Mouse (Mus musculus): ENCODE data around the gene Tmem54. TPM values are rescaled to one million over a fixed set of nuclear protein-coding genes. Genes with fewer than 3 reads are reported as not detected.

Gene Tmem54
- total and polyA plus RNA-seq, 2 experiments from 2014 or later: 0.19 TPM; not detected in 1

DNA sequence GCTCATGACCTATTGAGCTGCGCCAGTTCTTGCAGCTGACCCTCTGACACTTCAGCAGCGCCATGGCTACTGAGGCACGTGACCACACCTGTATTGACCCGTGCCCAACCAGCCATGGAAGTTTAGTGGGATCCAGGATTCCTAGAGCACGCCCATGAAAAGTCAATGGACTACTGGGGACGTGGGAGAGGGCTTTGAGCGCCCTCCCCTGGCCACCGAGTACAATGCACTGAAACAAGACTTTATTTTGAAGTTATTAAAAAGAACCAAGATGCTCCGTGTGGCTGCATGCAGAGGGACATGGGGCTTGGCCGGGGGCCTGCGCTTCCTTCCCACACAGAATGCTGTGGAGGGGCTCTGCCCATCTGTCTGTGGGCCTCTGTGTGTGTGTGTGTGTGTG lies 6.0 kb downstream of the Tmem54 start:
- ATAC-seq (no peak), DNase-seq (ENCODE audit: low spot score) (peak; percentile 48)
- Histone ChIP-seq H3K4me2 (ENCODE audit: low read depth, low read length) (no peak overlapping the region), H3K36me3 (ENCODE audit: insufficient read depth, low read length) (no peaks in the 10 kb centered on the region), H3K9me3 (ENCODE audit: low read length) (no peaks in the 10 kb centered on the region), H3K27ac (no peak overlapping the region), H3K9ac (replicated peaks; ENCODE audit: low read length) (no peak overlapping the region), H3K27me3 (ENCODE audit: insufficient read depth, low read length) (0 out of 2 replicates have a peak, but pooled peaks cover under 1% of the 10 kb centered on the region), H3K4me3 (ENCODE audit: low read length) (no peak overlapping the region), H3K4me1 (ENCODE audit: insufficient read depth, low read length) (peaks cover 7% of the 10 kb centered on the region; the same call in 1 of the 2 replicates)
- peak; percentile 68 for TF ChIP-seq CTCF (IDR thresholded peaks at IDR 0.05; ENCODE audit: low read depth)
- 54% methylated on average over 11 of the region's 11 CpGs for WGBS

GRCm38 (mm10) chr4:129112231-129112630 lies 6.9 kb downstream of the Tmem54 start:
- no peak for DNase-seq (ENCODE audit: low spot score)
- Histone ChIP-seq H3K36me3 (ENCODE audit: insufficient read depth, low read length) (no peaks in the 10 kb centered on the region), H3K4me2 (ENCODE audit: low read depth, low read length) (0 out of 2 replicates have a peak overlapping the region, but pooled peaks have one; percentile 10), H3K9ac (replicated peaks; ENCODE audit: low read length) (no peak overlapping the region), H3K27me3 (ENCODE audit: insufficient read depth, low read length) (no peaks in the 10 kb centered on the region), H3K4me1 (ENCODE audit: insufficient read depth, low read length) (peaks cover 5% of the 10 kb centered on the region; the same call in 1 of the 2 replicates), H3K4me3 (ENCODE audit: low read length) (no peak overlapping the region), H3K9me3 (ENCODE audit: low read length) (no peaks in the 10 kb centered on the region), H3K27ac (no peak overlapping the region)
- ATAC-seq: no peak
- TF ChIP-seq CTCF (IDR thresholded peaks at IDR 0.05; ENCODE audit: low read depth): no peak
- 37% methylated on average over 13 of the region's 13 CpGs for WGBS

GRCm38 (mm10) chr4:129113083-129113988 lies 8.0 kb downstream of the Tmem54 start:
- Histone ChIP-seq H3K9me3 (ENCODE audit: low read length) (no peaks in the 10 kb centered on the region), H3K27me3 (ENCODE audit: insufficient read depth, low read length) (no peaks in the 10 kb centered on the region), H3K4me2 (ENCODE audit: low read depth, low read length) (peak overlapping the region; percentile 21; the same call in 1 of the 2 replicates), H3K36me3 (ENCODE audit: insufficient read depth, low read length) (no peaks in the 10 kb centered on the region), H3K4me3 (ENCODE audit: low read length) (0 out of 2 replicates have a peak overlapping the region, but pooled peaks have one; percentile 1), H3K9ac (replicated peaks; ENCODE audit: low read length) (no peak overlapping the region), H3K27ac (no peak overlapping the region; the same call in 1 of the 2 replicates), H3K4me1 (ENCODE audit: insufficient read depth, low read length) (peaks cover 5% of the 10 kb centered on the region; the same call in 1 of the 2 replicates)
- TF ChIP-seq CTCF (IDR thresholded peaks at IDR 0.05; ENCODE audit: low read depth): peak; percentile 100
- DNase-seq (ENCODE audit: low spot score) (peak; percentile 95), ATAC-seq (peak; percentile 91)
- 26% methylated on average over 28 of the region's 28 CpGs for WGBS

DNA sequence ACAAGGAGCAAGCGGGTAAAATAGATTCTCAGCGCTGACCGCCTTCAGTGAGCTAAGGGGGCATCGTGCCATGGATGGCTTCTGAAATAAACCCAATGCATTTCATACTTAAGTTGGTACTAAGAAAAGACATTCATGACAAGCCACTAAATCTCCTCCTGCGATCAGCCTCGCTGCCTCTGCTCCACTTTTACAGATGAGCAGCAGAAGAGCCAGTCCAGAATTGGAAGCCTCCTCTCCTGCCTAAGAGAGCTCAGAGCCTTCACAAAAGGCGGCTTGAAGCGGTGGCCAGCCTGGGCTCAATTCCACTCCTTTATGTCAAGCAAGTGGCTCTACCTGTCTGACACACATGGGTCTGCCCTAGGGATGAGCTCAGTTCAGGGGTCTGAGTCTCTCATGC lies 11.4 kb downstream of the Tmem54 start:
- Histone ChIP-seq H3K4me2 (ENCODE audit: low read depth, low read length) (no peak overlapping the region), H3K27ac (no peak overlapping the region), H3K36me3 (ENCODE audit: insufficient read depth, low read length) (no peaks in the 10 kb centered on the region), H3K27me3 (ENCODE audit: insufficient read depth, low read length) (no peaks in the 10 kb centered on the region), H3K9me3 (ENCODE audit: low read length) (no peaks in the 10 kb centered on the region), H3K4me3 (ENCODE audit: low read length) (no peak overlapping the region), H3K9ac (replicated peaks; ENCODE audit: low read length) (no peak overlapping the region), H3K4me1 (ENCODE audit: insufficient read depth, low read length) (peaks cover 5% of the 10 kb centered on the region; the same call in 1 of the 2 replicates)
- no peak for TF ChIP-seq CTCF (IDR thresholded peaks at IDR 0.05; ENCODE audit: low read depth)
- 88% methylated on average over 8 of the region's 8 CpGs for WGBS
- ATAC-seq (no peak), DNase-seq (ENCODE audit: low spot score) (no peak)

DNA sequence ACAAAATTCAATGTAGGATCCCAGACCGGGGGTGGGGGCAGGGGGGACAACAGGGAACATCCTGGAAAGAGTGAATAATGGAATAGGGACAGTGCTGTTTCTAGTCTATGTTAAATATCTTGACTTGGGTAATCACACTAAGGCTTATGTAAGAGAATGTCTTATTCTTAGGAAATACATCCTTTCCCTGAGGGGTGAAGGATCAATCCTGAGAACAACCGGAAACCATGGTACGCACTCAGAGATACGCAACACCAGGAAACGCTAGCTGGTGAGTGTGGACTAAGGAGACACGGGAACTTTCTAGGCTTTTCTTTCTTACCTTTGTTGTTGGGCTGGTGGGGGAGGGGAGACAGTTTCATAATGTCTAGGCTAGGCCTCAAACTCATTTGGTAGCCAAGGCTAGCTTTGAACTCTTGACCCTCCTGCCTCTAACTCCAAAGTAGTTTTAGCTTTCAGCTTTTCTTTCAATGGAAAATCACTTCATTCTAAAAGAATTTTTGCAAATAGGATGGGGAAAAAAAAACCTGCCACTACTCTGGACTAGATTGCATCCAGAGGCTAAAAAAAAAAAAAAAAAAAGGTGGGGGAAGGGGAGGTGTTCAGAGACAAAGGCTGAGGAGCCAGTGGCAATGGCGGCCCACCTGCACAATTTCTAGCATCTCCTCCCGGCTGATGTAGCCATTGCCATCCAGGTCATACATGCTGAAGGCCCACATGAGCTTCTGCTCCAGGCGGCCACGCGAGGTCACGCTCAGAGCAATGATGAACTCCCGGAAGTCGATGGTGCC lies 12.6 kb downstream of the Tmem54 start:
- H3K4me1 ChIP-seq (ENCODE audit: insufficient read depth, low read length): peaks cover 5% of the 10 kb centered on the region; the same call in 1 of the 2 replicates
- H3K4me2 ChIP-seq (ENCODE audit: low read depth, low read length): no peak overlapping the region
- no peak overlapping the region for H3K27ac ChIP-seq
- WGBS: 90% methylated on average over 14 of the region's 14 CpGs
- no peaks in the 10 kb centered on the region for H3K9me3 ChIP-seq (ENCODE audit: low read length)
- no peak overlapping the region for H3K4me3 ChIP-seq (ENCODE audit: low read length)
- ATAC-seq (no peak), DNase-seq (ENCODE audit: low spot score) (no peak)
- no peak overlapping the region for H3K9ac ChIP-seq (replicated peaks; ENCODE audit: low read length)
- H3K36me3 ChIP-seq (ENCODE audit: insufficient read depth, low read length): no peaks in the 10 kb centered on the region
- no peaks in the 10 kb centered on the region for H3K27me3 ChIP-seq (ENCODE audit: insufficient read depth, low read length)
- no peak for TF ChIP-seq CTCF (IDR thresholded peaks at IDR 0.05; ENCODE audit: low read depth)

DNA sequence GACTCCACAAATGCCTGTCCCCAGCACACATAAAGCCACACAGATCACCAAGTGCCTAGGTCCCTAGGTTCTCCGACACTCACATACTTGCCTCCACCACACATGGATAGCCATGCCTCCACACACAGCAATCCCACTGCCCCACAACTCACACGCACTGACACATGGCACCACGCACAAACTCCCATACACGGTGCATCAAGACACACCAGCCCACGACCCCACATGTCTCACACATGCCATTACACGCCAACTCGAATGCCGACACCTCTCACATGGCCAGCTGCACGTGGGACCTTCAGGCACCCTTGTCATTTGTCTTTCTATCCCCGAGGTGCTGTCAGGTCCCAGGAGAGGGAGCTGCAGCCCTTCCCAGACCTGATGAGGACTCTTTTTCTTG lies 14.4 kb downstream of the Tmem54 start:
- DNase-seq (ENCODE audit: low spot score): no peak
- Histone ChIP-seq H3K27me3 (ENCODE audit: insufficient read depth, low read length) (no peaks in the 10 kb centered on the region), H3K27ac (0 out of 2 replicates have a peak overlapping the region, but pooled peaks have one; percentile 70), H3K9me3 (ENCODE audit: low read length) (no peaks in the 10 kb centered on the region), H3K4me1 (ENCODE audit: insufficient read depth, low read length) (0 out of 2 replicates have a peak, but pooled peaks cover under 1% of the 10 kb centered on the region), H3K36me3 (ENCODE audit: insufficient read depth, low read length) (no peaks in the 10 kb centered on the region), H3K4me3 (ENCODE audit: low read length) (peak overlapping the region; percentile 48), H3K4me2 (ENCODE audit: low read depth, low read length) (peak overlapping the region; percentile 87), H3K9ac (replicated peaks; ENCODE audit: low read length) (no peak overlapping the region; the same call in 1 of the 2 replicates)
- TF ChIP-seq CTCF (IDR thresholded peaks at IDR 0.05; ENCODE audit: low read depth): no peak
- WGBS: 71% methylated on average over 10 of the region's 10 CpGs
- ATAC-seq: no peak
